Mouse (Mus musculus) c-Kit-positive CD71-positive TER-119-negative erythroid progenitor cells, embryonic 14.5 days (primary cell): ENCODE measurements around the gene Fam178b.

Experiments used
- DNase-seq: peaks from one replicate; pipeline ENCODE4 v3.0.0-alpha.2; 2013; ENCODE audit warnings: low read depth

Fam178b gene

GRCm38 (mm10) chr1:36566425-36566824 is 116.6 kb downstream of the Fam178b start:
- no peak for DNase-seq

GRCm38 (mm10) chr1:36564101-36564500 is 118.9 kb downstream of the Fam178b start:
- DNase-seq, result no peak

- no peak for DNase-seq
These were observed 119.4 kb downstream of the Fam178b start for GRCm38 (mm10) chr1:36563632-36564031.

- DNase-seq, result no peak
These were observed 119.8 kb downstream of the Fam178b start for GRCm38 (mm10) chr1:36563197-36563596.

- DNase-seq, result no peak
These were observed 120.6 kb downstream of the Fam178b start for GRCm38 (mm10) chr1:36562388-36562787.

- DNase-seq, result no peak
These were observed 122.1 kb downstream of the Fam178b start for GRCm38 (mm10) chr1:36560903-36561302.

- no peak for DNase-seq
These were observed 123.1 kb downstream of the Fam178b start for GRCm38 (mm10) chr1:36559888-36560287.

- DNase-seq, result no peak
These were observed 123.7 kb downstream of the Fam178b start for GRCm38 (mm10) chr1:36559256-36559655.

- DNase-seq, result no peak
These were observed 124.7 kb downstream of the Fam178b start, which contains the start of gene Sema4c for GRCm38 (mm10) chr1:36558031-36558993. Gene Sema4c (minus strand): TSS chr1:36558349.

- no peak for DNase-seq
These were observed 125.4 kb downstream of the Fam178b start for GRCm38 (mm10) chr1:36557457-36558011.

GRCm38 (mm10) chr1:36556553-36557456 is 126.2 kb downstream of the Fam178b start:
- no peak for DNase-seq

GRCm38 (mm10) chr1:36555798-36556395 is 127.1 kb downstream of the Fam178b start:
- no peak for DNase-seq

GRCm38 (mm10) chr1:36554633-36555399 is 128.2 kb downstream of the Fam178b start:
- no peak for DNase-seq

- DNase-seq, result no peak
These were observed 130.5 kb downstream of the Fam178b start for GRCm38 (mm10) chr1:36552506-36552905.

- no peak for DNase-seq
These were observed 131.1 kb downstream of the Fam178b start for GRCm38 (mm10) chr1:36551904-36552303.

- no peak for DNase-seq
These were observed 132.7 kb downstream of the Fam178b start for GRCm38 (mm10) chr1:36550075-36550863.

GRCm38 (mm10) chr1:36549491-36549890 is 133.5 kb downstream of the Fam178b start:
- DNase-seq, result no peak

- no peak for DNase-seq
These were observed 134.2 kb downstream of the Fam178b start for GRCm38 (mm10) chr1:36548771-36549170.

- DNase-seq, result no peak
These were observed 134.9 kb downstream of the Fam178b start for GRCm38 (mm10) chr1:36547981-36548598.
